Mouse (Mus musculus) ES-E14 (cell line): Measurements from ENCODE around the gene Adgrl3.

Source experiments
- CHD2 ChIP-seq: IDR thresholded peaks from 2 replicates; pipeline ENCODE4 v1.6.1; 2014; ENCODE audit warnings: mild to moderate bottlenecking, low read depth, low read length, inconsistent platforms
- HCFC1 ChIP-seq: IDR thresholded peaks from 2 replicates; pipeline ENCODE4 v1.6.1; 2012; ENCODE audit warnings: low read length, inconsistent platforms, borderline replicate concordance; ENCODE audit not compliant: insufficient read depth
- MAFK ChIP-seq: IDR thresholded peaks from 2 replicates; pipeline ENCODE4 v1.6.1; 2014; ENCODE audit warnings: mild to moderate bottlenecking, low read depth, low read length, inconsistent platforms; ENCODE audit not compliant: insufficient read depth
- ZC3H11A ChIP-seq: IDR thresholded peaks from 2 replicates; pipeline ENCODE4 v1.6.1; 2012; ENCODE audit warnings: low read depth, mild to moderate bottlenecking, inconsistent platforms, low read length, borderline replicate concordance

GRCm38 (mm10) chr5:81653941-81654340 is 634.0 kb downstream of the Adgrl3 start:
- TF ChIP-seq CHD2: no peak
- no peak for TF ChIP-seq ZC3H11A
- no peak for TF ChIP-seq HCFC1
- TF ChIP-seq MAFK: no peak
